Mouse (Mus musculus) frontal cortex, adult 2 months (tissue): ENCODE data around the gene Ager. TPM values are rescaled to one million over a fixed set of nuclear protein-coding genes. Genes with fewer than 3 reads are reported as not detected.

Experiments used
- DNase-seq, 2 experiments: peaks; one replicate each; pipeline ENCODE4 v3.0.0; 2022; ENCODE audit warnings: low spot score in 1 of 2; ENCODE audit errors: extremely low spot score in 1 of 2
- polyA plus RNA-seq: library from polyadenylated mRNA; depleted of rRNA; stranded (reverse); fragments of >200 nt; gene quantifications from 2 replicates; pipeline ENCODE4 v1.2.3, GENCODE M21; 2012

The Ager gene
- polyA plus RNA-seq, 1 experiment: 2.1 TPM

- peak; percentile 66 to 77 for DNase-seq
Observed at GRCm38 (mm10) chr17:34629221-34629751, 31.6 kb downstream of the Ager start, which contains the start of gene Prrt1. Prrt1 (plus strand) TSS chr17:34629533.

GRCm38 (mm10) chr17:34629796-34630603 is 32.3 kb downstream of the Ager start:
- DNase-seq: no peak

- no peak for DNase-seq
Observed at GRCm38 (mm10) chr17:34630761-34631301, 33.2 kb downstream of the Ager start.

- no peak for DNase-seq
Observed at GRCm38 (mm10) chr17:34631647-34632046, 34.0 kb downstream of the Ager start.

GRCm38 (mm10) chr17:34632261-34632691 is 34.6 kb downstream of the Ager start:
- peak; percentile 85 to 90 for DNase-seq

- DNase-seq: no peak
Observed at GRCm38 (mm10) chr17:34635671-34636070, 38.0 kb downstream of the Ager start.

- DNase-seq: no peak
Observed at GRCm38 (mm10) chr17:34637459-34637858, 39.8 kb downstream of the Ager start.

- DNase-seq: no peak
Observed at GRCm38 (mm10) chr17:34639461-34640255, 42.0 kb downstream of the Ager start.

- no peak for DNase-seq
Observed at GRCm38 (mm10) chr17:34640778-34641601, 43.3 kb downstream of the Ager start.

GRCm38 (mm10) chr17:34641945-34642344 is 44.3 kb downstream of the Ager start:
- no peak for DNase-seq

GRCm38 (mm10) chr17:34643379-34643778 is 45.7 kb downstream of the Ager start:
- no peak for DNase-seq

GRCm38 (mm10) chr17:34643944-34644343 is 46.3 kb downstream of the Ager start:
- no peak for DNase-seq

- peak; percentile 97 to 99 for DNase-seq
Observed at GRCm38 (mm10) chr17:34644608-34645007, 46.9 kb downstream of the Ager start, which contains the start of gene Fkbpl. Fkbpl (plus strand) TSS chr17:34644764.

GRCm38 (mm10) chr17:34645256-34645829 is 47.7 kb downstream of the Ager start:
- no peak for DNase-seq

- no peak for DNase-seq
Observed at GRCm38 (mm10) chr17:34645831-34646511, 48.3 kb downstream of the Ager start.

GRCm38 (mm10) chr17:34646906-34647787 is 49.5 kb downstream of the Ager start, which contains the start of gene Atf6b:
Atf6b (plus strand) TSS chr17:34647146.
- DNase-seq: peak; percentile 98

- no peak for DNase-seq
Observed at GRCm38 (mm10) chr17:34648141-34648890, 50.7 kb downstream of the Ager start.
